Mouse (Mus musculus) myocyte (in vitro differentiated cells): ENCODE results near the gene Fndc3b. TPM values are rescaled to one million over a fixed set of nuclear protein-coding genes. Genes with fewer than 3 reads are reported as not detected.

Source experiments
- H3K27me3 ChIP-seq: one replicate; pipeline ENCODE4 v1.6.1; 2011; ENCODE audit not compliant: control insufficient read depth, insufficient read depth, insufficient read length
- H3K36me3 ChIP-seq: one replicate; pipeline ENCODE4 v1.6.1; 2011; ENCODE audit not compliant: control insufficient read depth, insufficient read depth
- H3K4me2 ChIP-seq: one replicate; pipeline ENCODE4 v1.6.1; 2011; ENCODE audit warnings: low read depth, control low read depth
- H3K4me3 ChIP-seq: one replicate; pipeline ENCODE4 v1.5.1; 2011; ENCODE audit warnings: mild to moderate bottlenecking, control low read depth, moderate library complexity
- H3K79me2 ChIP-seq: one replicate; pipeline ENCODE4 v1.6.1; 2011; ENCODE audit not compliant: control insufficient read depth, insufficient read depth
- H3ac ChIP-seq: one replicate; pipeline ENCODE4 v1.6.1; 2011; ENCODE audit not compliant: control insufficient read depth, insufficient read length
- CEBPB ChIP-seq: IDR thresholded peaks from 2 replicates; pipeline ENCODE4 v1.6.1; 2011; ENCODE audit warnings: mild to moderate bottlenecking, moderate library complexity; ENCODE audit not compliant: poor library complexity, insufficient read depth, severe bottlenecking
- E2F4 ChIP-seq: IDR thresholded peaks from one replicate; pipeline ENCODE4 v1.6.1; 2011; ENCODE audit warnings: mild to moderate bottlenecking, control low read depth, moderate library complexity; ENCODE audit not compliant: insufficient read depth
- MAX ChIP-seq: IDR thresholded peaks from one replicate; pipeline ENCODE4 v1.6.1; 2011; ENCODE audit warnings: low read depth, mild to moderate bottlenecking, control low read depth
- MYOD1 ChIP-seq, 3 experiments: IDR thresholded peaks; one replicate each; pipeline ENCODE4 v1.6.1; 2011; ENCODE audit warnings: control low read depth in 2 of 3, low read depth in 2 of 3, mild to moderate bottlenecking in 2 of 3, moderate library complexity in 1 of 3; ENCODE audit not compliant: insufficient read length in 2 of 3, control insufficient read depth in 1 of 3
- MYOG ChIP-seq, 3 experiments: IDR thresholded peaks; one replicate each; pipeline ENCODE4 v1.6.1; 2011; ENCODE audit warnings: control low read depth in 2 of 3, low read depth in 2 of 3, mild to moderate bottlenecking in 2 of 3; ENCODE audit not compliant: insufficient read length in 2 of 3, control insufficient read depth in 1 of 3, insufficient read depth in 1 of 3
- POLR2A ChIP-seq: IDR thresholded peaks from one replicate; pipeline ENCODE4 v1.6.1; 2011; ENCODE audit warnings: low read depth, mild to moderate bottlenecking, control low read depth, moderate library complexity; ENCODE audit not compliant: insufficient read length
- POLR2AphosphoS2 ChIP-seq: IDR thresholded peaks from one replicate; pipeline ENCODE4 v1.6.1; 2011; ENCODE audit warnings: low read depth, control low read depth; ENCODE audit not compliant: insufficient read length
- REST ChIP-seq: IDR thresholded peaks from one replicate; pipeline ENCODE4 v1.6.1; 2011; ENCODE audit warnings: mild to moderate bottlenecking, control low read depth, moderate library complexity; ENCODE audit not compliant: insufficient read depth, insufficient read length
- SRF ChIP-seq: IDR thresholded peaks from one replicate; pipeline ENCODE4 v1.6.1; 2011; ENCODE audit warnings: low read depth; ENCODE audit not compliant: control insufficient read depth, insufficient read length
- TCF12 ChIP-seq: IDR thresholded peaks from one replicate; pipeline ENCODE4 v1.6.1; 2011; ENCODE audit warnings: mild to moderate bottlenecking, control low read depth; ENCODE audit not compliant: poor library complexity, insufficient read depth, severe bottlenecking
- TCF3 ChIP-seq: IDR thresholded peaks from one replicate; pipeline ENCODE4 v1.6.1; 2011; ENCODE audit warnings: low read depth, control low read depth; ENCODE audit not compliant: insufficient read length
- USF1 ChIP-seq: IDR thresholded peaks from one replicate; pipeline ENCODE4 v1.6.1; 2011; ENCODE audit warnings: low read depth, mild to moderate bottlenecking, control low read depth, moderate library complexity
- polyA plus RNA-seq: library from polyadenylated mRNA; unstranded; fragments of >200 nt; fragmentation: generic; extraction: Trizol; gene quantifications from one replicate; pipeline ENCODE4 v1.2.1, GENCODE M21; 2012; ENCODE audit warnings: missing spikeins

The Fndc3b gene
- polyA plus RNA-seq, 1 experiment: 25.8 TPM

GRCm38 (mm10) chr3:27656764-27657390 is 54.2 kb downstream of the Fndc3b start:
- H3K27me3 ChIP-seq: no peaks in the 10 kb centered on the region
- TF ChIP-seq E2F4 (no peak), CEBPB (no peak), USF1 (no peak), REST (no peak), POLR2AphosphoS2 (no peak), TCF12 (peak; percentile 36), MYOD1 (IDR thresholded peaks at IDR 0.05; ENCODE audit: control insufficient read depth in 1 of 3, insufficient read length in 2 of 3, low read depth in 2 of 3) (peak in 1 of 3 experiments; percentile 23), TCF3 (no peak), MAX (no peak), SRF (no peak), POLR2A (no peak), MYOG (IDR thresholded peaks at IDR 0.05; ENCODE audit: control insufficient read depth in 1 of 3, insufficient read depth in 1 of 3, insufficient read length in 2 of 3, low read depth in 2 of 3) (peak in 1 of 3 experiments; percentile 15)
- H3K4me3 ChIP-seq: no peak overlapping the region
- peak overlapping the region; percentile 65 for H3K4me2 ChIP-seq
- peaks cover 93% of the 10 kb centered on the region for H3K79me2 ChIP-seq
- no peaks in the 10 kb centered on the region for H3K36me3 ChIP-seq
- no peak overlapping the region for H3ac ChIP-seq

- TF ChIP-seq USF1 (no peak), SRF (no peak), MYOG (IDR thresholded peaks at IDR 0.05; ENCODE audit: control insufficient read depth in 1 of 3, insufficient read depth in 1 of 3, insufficient read length in 2 of 3, low read depth in 2 of 3) (no peak), MAX (no peak), TCF12 (no peak), TCF3 (no peak)
- Histone ChIP-seq H3K4me3 (no peak overlapping the region), H3K79me2 (peaks cover 93% of the 10 kb centered on the region), H3ac (no peak overlapping the region), H3K4me2 (peak overlapping the region; percentile 65), H3K36me3 (no peaks in the 10 kb centered on the region), H3K27me3 (no peaks in the 10 kb centered on the region)
These were observed 55.4 kb downstream of the Fndc3b start for GRCm38 (mm10) chr3:27655673-27656072.

- H3ac ChIP-seq: no peak overlapping the region
- no peak overlapping the region for H3K4me3 ChIP-seq
- H3K79me2 ChIP-seq: peaks cover 93% of the 10 kb centered on the region
- TF ChIP-seq MYOG (IDR thresholded peaks at IDR 0.05; ENCODE audit: control insufficient read depth in 1 of 3, insufficient read depth in 1 of 3, insufficient read length in 2 of 3, low read depth in 2 of 3) (no peak), CEBPB (no peak), USF1 (no peak), POLR2AphosphoS2 (no peak), E2F4 (no peak), SRF (no peak), POLR2A (no peak), TCF3 (no peak), REST (no peak), MAX (no peak), MYOD1 (IDR thresholded peaks at IDR 0.05; ENCODE audit: control insufficient read depth in 1 of 3, insufficient read length in 2 of 3, low read depth in 2 of 3) (no peak)
- H3K27me3 ChIP-seq: no peaks in the 10 kb centered on the region
- peak overlapping the region; percentile 8 for H3K4me2 ChIP-seq
- no peaks in the 10 kb centered on the region for H3K36me3 ChIP-seq
These were observed 56.1 kb downstream of the Fndc3b start for GRCm38 (mm10) chr3:27655042-27655441.

GRCm38 (mm10) chr3:27652451-27653011 is 58.6 kb downstream of the Fndc3b start:
- no peaks in the 10 kb centered on the region for H3K27me3 ChIP-seq
- no peaks in the 10 kb centered on the region for H3K36me3 ChIP-seq
- H3ac ChIP-seq: no peak overlapping the region
- H3K79me2 ChIP-seq: peaks cover 92% of the 10 kb centered on the region
- TF ChIP-seq E2F4 (no peak), USF1 (no peak), POLR2AphosphoS2 (no peak), TCF3 (no peak), POLR2A (no peak), SRF (no peak), MYOG (IDR thresholded peaks at IDR 0.05; ENCODE audit: control insufficient read depth in 1 of 3, insufficient read depth in 1 of 3, insufficient read length in 2 of 3, low read depth in 2 of 3) (no peak), TCF12 (no peak), CEBPB (no peak), MAX (no peak), MYOD1 (IDR thresholded peaks at IDR 0.05; ENCODE audit: control insufficient read depth in 1 of 3, insufficient read length in 2 of 3, low read depth in 2 of 3) (no peak), REST (no peak)
- H3K4me3 ChIP-seq: no peak overlapping the region
- H3K4me2 ChIP-seq: peak overlapping the region; percentile 27

GRCm38 (mm10) chr3:27651731-27652130 is 59.4 kb downstream of the Fndc3b start:
- H3K4me3 ChIP-seq: no peak overlapping the region
- no peaks in the 10 kb centered on the region for H3K36me3 ChIP-seq
- no peak overlapping the region for H3ac ChIP-seq
- no peak overlapping the region for H3K4me2 ChIP-seq
- H3K27me3 ChIP-seq: no peaks in the 10 kb centered on the region
- H3K79me2 ChIP-seq: peaks cover 97% of the 10 kb centered on the region
- TF ChIP-seq CEBPB (no peak), TCF12 (no peak), MYOG (IDR thresholded peaks at IDR 0.05; ENCODE audit: control insufficient read depth in 1 of 3, insufficient read depth in 1 of 3, insufficient read length in 2 of 3, low read depth in 2 of 3) (no peak)
